Mouse (Mus musculus): Measurements from ENCODE around the gene Ovol1.

Gene Ovol1

DNA sequence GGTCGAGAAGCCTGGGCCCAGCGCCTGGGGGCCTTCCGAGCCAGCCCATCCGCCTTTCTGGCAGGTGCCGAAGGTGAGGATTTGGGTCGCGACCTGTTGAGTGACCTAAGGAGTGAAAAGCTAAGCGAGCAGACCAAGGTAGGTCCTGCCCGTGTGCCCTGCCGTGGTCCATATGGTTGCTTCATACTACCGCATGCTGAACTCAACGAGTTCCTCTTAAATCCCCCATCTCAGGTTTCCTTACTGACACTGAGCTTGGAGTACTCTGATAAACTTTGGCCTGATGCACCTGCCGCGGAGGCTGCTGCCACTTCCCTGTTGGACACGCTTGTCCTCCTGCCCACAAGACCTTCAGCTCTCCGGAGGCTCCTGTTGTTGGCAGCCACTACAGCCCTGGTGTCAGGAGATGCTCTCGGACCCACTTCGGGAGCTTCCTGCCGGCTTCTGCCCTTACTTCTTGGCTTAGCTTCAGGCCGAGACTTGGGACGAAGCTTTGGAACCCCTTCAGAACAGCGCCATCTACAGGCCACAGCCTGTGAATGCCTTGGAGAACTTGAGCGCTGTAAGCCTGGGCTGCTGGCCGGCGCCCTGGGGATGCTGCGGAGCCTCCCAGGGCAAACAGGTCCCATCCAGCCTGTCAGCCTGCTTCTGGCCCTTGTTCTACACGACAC lies 8.2 kb upstream of the Ovol1 start:
- DNase-seq (ENCODE audit: low spot score in 2 of 2): peak; percentile 79 to 80

DNA sequence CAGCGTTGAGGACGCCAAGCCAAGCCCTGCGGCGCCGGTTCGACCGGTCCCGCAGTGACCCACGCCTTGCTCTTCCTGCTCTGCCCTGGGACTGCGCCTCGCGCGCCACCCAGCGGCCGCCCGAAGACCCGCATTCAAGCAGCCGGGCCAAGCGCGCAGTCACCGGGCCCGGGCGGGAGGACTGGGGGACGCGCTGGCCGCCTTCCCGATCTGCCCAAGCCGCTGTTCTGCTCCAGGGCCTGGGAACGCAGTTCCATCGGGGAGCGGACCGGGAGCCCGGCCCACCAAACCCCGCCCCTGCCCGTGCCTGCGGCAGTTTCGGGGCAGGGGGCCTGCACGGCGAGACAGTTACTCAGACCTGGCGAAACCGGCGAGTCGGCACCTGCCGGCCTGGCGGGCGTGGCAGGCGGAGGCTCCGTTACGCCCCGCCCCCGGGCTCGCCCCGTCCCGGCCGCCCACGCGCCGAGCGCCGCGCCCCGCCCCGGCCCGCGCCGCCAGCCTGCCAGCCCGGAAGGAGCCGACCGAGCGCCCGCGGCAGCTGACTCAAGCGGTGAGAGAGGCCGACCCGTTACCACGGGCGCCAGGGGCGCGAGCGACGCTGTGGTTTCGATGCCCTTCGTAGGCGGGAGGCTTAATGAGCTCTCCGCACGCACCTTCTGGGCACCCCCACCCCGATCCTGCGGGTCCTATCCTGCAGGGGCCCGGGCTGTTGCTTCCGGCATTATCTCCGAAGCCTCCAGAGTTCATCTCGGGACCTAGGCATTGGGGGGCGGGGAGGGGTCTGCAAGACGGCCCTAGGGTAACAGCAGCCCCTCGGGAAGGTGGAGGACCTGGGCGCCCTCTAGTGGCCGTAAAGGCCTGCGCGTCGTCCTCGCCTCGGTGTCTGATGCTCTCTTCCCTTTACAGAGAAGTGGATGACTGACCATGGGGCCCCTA lies 7.4 kb upstream of the Ovol1 start, which contains the start of gene Ap5b1:
TSS of gene Ap5b1 (plus strand) at position 492 of the 936 bp plus-strand sequence.
- peak; percentile 86 to 87 for DNase-seq (ENCODE audit: low spot score in 2 of 2)

DNA sequence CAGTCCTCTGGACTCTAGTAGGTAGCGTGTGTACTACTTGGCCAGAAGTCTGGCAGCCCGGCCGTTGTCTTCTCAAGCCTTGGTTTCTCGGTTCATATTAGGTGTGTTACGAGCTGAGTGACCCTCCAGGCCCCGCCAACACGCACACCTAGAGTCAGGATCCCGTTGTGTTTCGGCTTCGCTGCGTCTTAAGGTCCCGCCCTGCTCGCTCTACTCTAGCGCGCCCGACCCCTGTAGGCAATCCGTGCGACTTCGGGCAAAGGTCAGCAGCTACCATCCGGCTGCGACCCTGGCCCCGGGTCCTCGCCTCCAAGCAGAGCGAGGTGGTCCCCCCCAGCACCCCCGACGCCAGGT lies 6.7 kb upstream of the Ovol1 start:
- peak in 1 of 2 experiments; percentile 8 for DNase-seq (ENCODE audit: low spot score in 2 of 2)

DNA sequence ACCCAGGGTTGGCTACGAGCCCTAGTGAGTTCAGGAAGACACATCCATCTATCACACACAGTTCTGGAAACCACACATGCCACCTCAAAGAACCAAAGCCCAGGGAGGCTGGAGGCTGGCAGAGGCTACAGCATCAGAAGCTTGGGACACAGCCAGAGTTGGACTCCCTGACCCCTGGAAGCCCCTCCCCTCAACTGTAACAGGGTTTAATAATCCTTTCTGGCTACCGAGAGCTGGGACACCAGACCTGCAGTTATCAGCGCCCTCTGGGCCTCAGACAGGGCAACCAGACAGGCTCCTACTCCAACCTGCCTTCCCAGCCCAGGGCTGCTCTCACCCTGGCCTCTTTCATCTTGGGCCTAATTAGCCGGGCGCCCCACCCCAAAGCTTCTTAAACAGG lies 5.9 kb upstream of the Ovol1 start:
- DNase-seq (ENCODE audit: low spot score in 2 of 2): no peak

DNA sequence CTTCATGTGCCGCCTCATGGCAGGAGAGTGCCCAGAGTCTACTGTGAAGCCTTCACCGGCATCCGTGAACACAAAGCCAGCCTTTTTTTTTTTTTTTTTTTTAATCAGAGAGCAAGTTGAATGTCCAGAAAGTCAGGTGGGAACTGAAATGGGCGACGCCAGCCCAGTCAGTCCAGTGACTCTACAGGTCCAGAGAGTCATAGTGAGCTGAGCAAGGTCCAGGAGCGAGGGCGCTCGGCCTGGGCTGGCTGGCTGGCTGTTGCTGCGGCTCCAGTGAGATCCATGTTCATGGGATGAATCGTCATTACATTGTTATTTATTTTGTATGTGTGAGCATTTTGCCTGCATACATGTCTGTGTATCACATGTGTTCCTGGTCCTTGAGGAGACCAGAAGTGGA lies 2.3 kb upstream of the Ovol1 start:
- DNase-seq (ENCODE audit: low spot score in 2 of 2): no peak

DNA sequence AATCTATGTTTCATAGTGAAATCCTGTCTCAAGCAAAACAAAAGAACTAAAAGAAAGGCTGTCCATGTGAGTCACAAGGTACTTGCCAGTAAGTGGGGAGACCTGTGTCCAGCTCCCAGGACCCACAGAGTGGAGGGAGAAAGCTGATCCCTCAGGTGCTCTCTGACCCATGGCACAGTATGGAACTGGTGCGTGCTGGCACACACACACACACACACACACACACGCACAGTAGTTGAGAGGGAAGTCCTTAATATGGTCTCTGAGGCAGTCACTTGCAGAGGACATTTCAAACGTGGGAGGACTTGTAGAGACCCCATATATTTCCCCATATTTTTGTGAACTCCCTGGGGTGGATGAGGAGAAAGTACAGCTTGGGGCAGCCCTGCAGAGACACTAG lies 1.4 kb upstream of the Ovol1 start:
- no peak for DNase-seq (ENCODE audit: low spot score in 2 of 2)

DNA sequence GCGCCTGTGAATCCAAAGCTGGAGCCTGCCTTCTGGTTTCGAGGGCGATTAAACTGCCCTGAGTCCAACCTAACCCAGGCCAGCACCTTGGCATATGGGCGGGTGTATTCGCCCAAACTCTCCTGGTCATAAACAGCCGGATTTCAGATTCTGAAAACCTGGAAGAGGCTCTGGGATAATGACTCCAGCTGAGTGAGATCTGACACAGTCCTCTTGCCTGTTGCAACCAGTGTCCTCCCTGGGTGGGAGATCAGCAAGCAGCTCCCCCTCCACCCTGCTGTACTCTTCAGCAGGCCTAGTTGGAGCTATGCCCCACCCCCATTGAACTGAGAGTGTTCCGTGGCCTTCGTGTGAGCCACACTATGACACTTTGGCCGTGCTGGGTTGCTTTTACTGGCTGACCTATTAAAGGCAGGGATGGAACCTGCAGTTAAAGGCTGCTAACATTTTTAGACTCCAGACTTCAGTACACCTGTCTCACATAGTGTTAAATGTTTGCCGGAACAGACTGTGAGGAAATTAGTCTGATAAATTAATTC lies 875 bp upstream of the Ovol1 start:
- DNase-seq (ENCODE audit: low spot score in 2 of 2): no peak

DNA sequence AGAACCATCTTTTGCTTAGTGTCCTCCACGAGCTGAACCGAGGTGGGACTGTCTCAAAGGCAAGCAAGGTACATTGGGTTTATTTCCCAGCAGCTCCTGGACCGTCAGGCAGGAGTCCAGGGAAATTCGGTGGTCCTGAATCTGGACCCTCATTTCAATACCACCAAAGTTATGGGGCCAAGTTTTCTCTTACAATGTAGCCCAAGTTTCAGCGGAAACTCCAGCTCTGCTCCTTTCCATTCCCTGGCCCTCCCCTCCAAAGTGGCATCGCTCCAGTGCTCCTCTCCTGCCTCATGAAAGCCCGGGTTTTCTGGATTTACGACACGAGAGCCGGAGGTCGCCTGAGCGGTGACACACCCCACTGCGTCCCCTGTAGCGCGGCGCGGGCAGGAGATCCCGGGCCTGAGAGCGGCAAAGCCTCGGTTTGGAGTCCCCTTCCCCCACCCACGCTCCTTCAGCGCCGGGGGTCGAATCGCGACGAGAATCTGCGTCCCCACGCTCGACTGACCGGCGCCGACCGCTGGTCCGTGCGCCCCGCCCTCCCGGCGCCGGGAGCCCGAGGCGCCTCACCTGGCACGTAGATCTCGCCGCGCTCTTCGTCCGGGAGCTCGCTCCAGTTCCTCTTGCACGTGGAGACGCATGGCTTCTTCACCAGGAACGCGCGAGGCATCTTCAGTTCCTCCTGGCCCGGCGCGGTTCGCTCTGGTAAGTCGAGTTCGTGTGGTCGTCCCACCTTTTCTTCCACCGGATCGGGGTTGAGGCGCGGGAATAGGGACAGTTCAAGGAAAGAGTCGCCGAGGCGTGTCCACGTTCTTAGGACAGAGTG lies 602 bp downstream of the Ovol1 start:
- DNase-seq (ENCODE audit: low spot score in 2 of 2): no peak

DNA sequence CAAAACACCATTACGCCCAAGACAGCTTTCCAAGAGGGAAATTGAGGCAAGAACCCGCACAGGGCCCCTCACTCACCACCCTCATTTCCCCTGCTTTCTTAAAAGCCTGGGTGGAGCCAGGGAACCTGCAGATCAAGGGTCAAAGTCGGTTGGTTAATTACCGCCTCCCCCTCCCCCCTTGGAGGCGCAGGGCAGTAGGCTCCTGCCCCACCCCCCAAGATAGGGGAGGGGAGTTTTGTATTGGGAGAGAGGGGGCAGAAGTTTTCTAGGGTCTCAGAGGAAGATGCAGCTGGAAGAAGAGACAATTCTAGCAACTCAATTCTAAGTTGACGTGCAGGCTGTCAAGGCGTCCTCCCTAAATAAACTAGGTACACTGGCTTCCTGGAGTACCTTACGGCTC lies 1.2 kb downstream of the Ovol1 start:
- DNase-seq (ENCODE audit: low spot score in 2 of 2): no peak

DNA sequence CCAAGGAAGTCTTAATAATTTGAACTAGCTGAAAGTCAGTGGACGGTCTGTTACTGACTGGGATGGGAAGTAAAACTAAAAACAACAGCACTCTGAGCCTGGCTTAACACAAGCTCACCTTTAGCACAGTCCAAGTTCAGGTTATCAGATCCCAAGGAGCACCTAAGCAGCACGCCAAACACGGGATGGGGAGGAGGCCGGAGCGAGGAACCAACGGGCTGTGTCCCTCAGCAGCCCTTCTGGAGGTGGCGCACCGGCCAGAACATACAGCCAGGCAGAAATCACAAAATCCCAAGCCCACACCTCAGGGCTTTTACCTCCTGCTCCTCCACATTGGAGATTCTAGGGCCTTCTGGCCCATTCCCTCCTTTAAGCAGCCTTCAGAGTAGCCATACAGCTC lies 1.7 kb downstream of the Ovol1 start:
- no peak for DNase-seq (ENCODE audit: low spot score in 2 of 2)

DNA sequence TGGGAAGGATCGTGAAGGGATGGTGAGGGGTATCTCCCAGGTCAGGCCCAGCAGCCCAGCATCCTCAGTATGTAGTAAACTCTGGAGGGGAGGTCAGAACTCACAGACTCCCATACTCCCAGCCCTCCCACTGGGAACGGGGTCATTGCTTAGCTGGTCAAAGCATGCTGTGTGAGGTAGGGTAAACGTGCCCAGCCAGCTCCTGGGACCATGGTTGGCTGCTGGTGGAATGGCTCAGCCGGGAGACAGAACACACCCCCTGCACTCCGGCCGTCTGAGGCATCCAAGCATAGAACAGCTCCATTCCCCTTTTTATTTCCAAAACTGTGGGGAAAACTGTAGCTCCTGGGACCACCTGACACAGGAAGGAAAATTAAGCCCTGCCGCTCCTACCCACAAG lies 2.3 kb downstream of the Ovol1 start:
- no peak for DNase-seq (ENCODE audit: low spot score in 2 of 2)

DNA sequence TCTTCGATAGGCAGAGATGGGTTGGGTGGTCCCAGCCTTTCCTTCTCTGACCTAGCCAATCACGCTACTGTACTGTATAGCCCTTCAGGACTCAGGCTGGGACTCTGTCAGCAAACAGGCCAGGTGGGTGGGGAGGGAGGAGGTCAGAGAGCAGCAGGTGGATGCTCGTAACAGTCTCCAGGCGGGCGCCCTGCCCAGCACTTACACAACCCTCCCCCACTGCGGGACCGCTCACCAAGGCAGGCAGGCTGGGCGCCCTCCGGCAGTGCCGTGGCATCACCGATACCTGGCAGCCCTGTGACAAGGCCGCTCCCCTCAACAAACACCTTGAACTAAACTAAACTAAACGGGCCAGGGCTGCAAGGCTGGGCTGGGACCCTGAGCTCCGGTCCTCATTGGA lies 6.2 kb downstream of the Ovol1 start:
- DNase-seq (ENCODE audit: low spot score in 2 of 2): no peak

DNA sequence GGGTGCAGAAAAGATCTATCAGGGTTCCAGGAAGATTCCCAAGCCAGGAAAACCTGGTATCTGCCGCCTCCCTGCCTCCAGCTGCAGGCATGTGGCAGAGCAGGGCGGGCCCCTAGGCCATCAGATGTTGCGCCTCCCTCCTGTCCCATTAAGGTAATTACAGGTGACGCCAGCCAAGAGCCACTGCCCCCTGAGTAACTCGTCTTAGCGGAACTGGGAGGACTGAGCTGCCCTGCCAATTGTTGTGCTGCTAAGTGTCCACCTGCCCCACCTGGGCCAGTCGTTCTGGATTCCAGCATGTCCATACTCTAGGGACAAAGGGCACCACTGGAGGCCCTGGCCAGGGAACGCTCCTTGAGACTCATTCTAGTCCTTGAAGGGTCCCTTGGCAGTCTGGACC lies 6.6 kb downstream of the Ovol1 start:
- no peak for DNase-seq (ENCODE audit: low spot score in 2 of 2)

DNA sequence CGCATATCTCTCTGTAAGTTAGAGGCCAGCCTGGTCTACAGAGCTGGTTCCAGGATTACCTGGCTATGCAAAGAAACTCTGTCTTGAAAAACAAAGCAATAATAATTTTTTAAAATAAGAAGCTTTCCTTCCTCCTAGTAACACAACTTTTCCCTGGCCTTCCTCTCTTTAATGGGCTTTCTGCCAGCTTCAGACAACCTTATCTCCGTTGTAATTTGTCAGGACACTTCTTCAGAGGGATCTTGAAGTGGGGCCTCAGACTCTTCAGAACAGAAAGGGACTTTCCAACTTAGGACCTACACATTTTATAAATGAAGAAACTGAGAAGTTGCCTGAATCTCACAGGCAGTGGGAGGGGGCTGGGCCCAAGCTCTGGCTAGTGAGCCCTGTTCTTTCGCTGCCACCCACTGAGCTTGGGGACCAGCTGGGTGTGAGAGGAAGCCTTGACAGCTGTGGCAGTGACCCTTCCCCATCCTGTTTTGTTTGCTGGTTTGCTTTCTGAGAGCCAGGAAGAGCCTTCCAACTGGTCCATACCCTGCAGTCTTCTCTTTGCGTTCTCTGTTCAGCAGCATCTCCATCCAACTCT lies 12.9 kb downstream of the Ovol1 start:
- DNase-seq (ENCODE audit: low spot score in 2 of 2): no peak

DNA sequence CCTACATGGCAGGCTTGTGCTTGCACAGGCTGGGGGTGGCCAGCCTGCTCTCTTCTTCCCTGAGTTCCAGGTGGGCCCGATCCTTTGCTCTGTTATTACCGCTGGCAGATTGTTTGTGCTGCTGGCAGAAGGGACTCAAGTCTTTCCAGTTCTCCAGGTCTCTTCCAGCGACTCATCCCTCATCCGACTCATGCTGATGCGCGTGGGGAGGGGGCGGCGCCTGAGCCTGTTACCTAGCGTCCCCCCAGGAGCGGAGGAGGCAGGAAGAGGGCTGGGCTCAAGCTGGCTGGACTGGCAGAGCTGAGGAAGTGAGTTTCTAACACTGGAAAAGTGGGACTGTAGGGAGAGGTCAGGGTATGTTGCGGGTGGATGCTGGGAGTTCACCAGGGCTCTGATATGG lies 16.4 kb downstream of the Ovol1 start:
- no peak for DNase-seq (ENCODE audit: low spot score in 2 of 2)

DNA sequence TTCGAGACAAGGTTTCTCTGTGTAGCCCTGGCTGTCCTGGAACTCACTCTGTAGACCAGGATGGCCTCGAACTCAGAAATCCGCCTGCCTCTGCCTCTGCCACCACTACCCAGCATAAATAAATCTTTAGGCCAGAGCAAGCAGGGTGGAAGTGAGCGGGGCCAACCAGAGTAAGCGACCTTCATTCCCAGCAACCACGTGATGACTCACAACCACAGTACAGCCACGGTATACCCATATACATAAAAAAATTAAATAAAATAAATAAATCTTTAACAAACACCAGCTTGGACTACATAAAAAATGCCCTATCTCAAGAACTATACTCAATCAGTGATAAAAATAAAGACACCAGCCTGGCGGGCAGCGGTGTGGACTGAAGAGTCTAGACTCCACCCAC lies 17.1 kb downstream of the Ovol1 start:
- no peak for DNase-seq (ENCODE audit: low spot score in 2 of 2)

DNA sequence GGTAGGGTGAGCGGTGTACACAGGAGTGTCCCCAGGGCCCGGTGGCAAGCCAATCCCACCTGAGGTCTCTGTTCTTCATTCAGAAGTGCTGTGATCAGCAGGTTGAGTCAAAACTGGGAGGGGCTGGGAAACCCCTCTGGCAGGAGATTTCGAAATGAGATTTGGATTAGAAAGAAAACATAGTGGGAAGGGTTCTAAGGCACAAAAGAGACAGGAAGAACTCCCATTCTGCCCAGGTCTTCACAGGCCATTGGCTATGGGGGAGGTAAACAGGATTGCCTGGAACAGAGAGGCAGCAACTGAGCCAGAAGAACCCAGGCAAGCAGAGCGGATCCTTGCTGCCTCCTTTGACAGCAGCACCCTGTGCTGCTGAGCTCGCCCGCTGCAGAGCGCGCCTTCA lies 21.7 kb downstream of the Ovol1 start:
- DNase-seq (ENCODE audit: low spot score in 2 of 2): no peak

DNA sequence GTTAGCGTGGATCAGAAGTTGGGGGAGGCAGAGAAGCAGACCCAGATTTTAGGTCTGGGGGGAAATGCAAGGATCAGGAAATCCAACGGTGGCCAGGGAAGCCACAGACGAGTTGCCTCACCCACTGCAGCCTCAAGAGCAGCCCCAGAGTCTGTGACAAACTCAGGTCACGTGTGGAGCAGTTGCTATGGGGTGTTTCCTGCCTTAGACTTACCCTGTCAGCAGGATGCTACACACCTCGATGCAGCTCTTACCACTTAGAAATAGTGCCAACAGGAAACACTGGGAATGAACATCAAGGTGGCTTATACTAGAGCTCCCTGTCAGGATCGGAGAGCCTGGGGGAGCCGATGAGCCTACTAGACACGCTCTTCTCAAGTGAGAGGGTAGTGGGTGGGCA lies 27.9 kb downstream of the Ovol1 start:
- no peak for DNase-seq (ENCODE audit: low spot score in 2 of 2)

DNA sequence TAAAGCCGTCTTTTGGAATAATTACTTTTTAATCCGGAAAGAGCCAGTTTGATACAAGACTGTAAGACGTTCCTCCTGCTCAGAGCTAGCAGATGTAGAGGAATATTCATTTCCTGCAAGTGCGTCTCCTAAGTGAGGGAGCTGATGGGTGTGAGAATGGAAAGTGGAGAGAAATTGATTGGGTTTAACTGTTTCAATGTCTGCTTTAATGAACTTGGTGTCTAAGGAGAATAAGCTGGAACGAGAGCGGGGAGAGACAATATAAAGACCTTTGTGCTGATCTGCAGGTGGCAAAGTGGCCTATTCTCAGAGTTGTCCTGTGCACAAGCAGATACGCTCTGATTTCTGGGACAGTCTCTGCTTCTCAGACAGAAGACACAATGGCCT lies 30.3 kb downstream of the Ovol1 start:
- DNase-seq (ENCODE audit: low spot score in 2 of 2): no peak

DNA sequence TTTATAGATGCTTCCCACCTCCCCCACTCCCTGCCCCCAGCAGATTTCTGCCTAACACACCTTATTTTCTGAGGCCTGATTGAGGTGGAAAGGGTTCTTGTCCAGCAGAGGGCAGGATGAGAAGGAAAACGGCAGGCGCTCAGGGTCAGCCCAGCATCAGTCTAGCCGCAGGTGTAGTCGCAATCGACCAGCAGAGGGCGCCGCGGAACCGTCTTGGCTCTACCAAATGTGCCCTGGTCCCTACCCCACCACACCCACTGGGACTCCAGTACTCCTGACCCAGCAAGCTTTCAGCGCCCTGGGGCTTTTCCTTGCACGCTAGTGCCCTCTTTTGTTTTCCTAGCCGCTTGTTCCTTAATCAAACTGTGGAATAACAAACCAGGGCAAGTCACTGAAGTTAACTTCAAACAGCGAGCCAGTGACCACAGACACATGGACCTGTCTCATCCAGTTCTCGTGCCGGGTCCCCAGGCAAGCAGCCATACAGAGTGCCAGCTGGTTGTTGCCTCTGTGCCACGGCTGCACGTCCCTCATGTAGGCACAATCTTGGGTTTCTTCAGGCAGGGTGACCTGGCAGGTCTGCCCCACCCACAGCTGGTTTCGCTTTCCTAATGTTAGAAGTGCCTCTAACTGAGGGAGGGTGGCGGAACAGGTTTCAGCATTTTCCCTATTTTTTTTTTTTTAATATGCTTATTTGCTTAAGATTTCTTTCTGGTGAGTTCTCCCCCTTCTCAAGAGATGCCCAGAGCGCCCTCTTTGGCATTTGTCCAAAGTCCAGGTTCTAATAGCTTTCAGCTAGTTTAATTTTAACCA lies 30.9 kb downstream of the Ovol1 start:
- peak; percentile 95 for DNase-seq (ENCODE audit: low spot score in 2 of 2)

DNA sequence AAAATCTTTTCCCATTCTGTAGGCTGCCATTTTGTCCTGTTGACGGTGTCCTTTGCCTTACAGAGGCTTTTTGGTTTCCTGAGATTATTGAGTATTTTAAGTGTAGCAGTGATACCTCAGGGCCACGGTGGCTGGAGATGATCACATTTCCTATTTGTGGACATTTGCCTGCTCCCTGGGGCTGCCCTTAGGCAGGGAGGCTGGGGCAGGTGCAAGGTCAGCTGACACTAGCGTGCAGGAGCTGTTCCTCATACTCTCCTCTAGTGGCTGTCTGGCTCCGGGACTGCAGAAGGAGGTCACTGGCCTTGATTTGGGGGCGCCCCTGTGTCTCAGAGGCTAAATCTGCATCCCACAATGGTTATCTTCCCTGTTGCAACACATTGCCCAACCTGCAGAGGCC lies 35.2 kb downstream of the Ovol1 start:
- DNase-seq (ENCODE audit: low spot score in 2 of 2): no peak

All from right cerebral cortex, adult 2 months (tissue).